Mouse (Mus musculus) CH12.LX (cell line): ENCODE results near the gene Cldn13.

ENCODE experiments used
- CTCF ChIP-seq, 2 experiments: IDR thresholded peaks in 1 of 2; conservative IDR thresholded peaks in 1 of 2; 2 replicates each; pipeline ENCODE4 v1.5.1; 2011 to 2012; ENCODE audit warnings: low read depth in 2 of 2, low read length in 2 of 2, improper control_type of control experiment in 1 of 2, inconsistent platforms in 1 of 2, mild to moderate bottlenecking in 1 of 2, moderate library complexity in 1 of 2
- EP300 ChIP-seq: IDR thresholded peaks from 2 replicates; pipeline ENCODE4 v1.6.1; 2011; ENCODE audit warnings: low read length, improper control_type of control experiment
- TBP ChIP-seq: conservative IDR thresholded peaks from 2 replicates; pipeline ENCODE4 v1.6.1; 2011; ENCODE audit warnings: low read depth, low read length, improper control_type of control experiment

GRCm38 (mm10) chr5:134934666-134935065 is 19.3 kb upstream of the Cldn13 start:
- TF ChIP-seq TBP: no peak
- TF ChIP-seq CTCF (conservative IDR thresholded peaks at IDR 0.05 in 1 of 2, IDR thresholded peaks at IDR 0.05 in 1 of 2; ENCODE audit: low read depth in 2 of 2, low read length in 2 of 2): no peak
- no peak for TF ChIP-seq EP300
